Mouse (Mus musculus) heart, postnatal 0 days (tissue): Measurements from ENCODE around the gene Casp8ap2. TPM values are rescaled to one million over a fixed set of nuclear protein-coding genes. Genes with fewer than 3 reads are reported as not detected.

ENCODE experiments used
- ATAC-seq: fragments of 200-750 bp; cut with Nextera tagmentation; 2 replicates; pipeline ENCODE4 v1.8.0; 2017; ENCODE audit warnings: low read depth, moderate number of reproducible peaks, moderate library complexity; ENCODE audit not compliant: insufficient read depth
- DNase-seq: peaks from one replicate; pipeline ENCODE4 v3.0.0-alpha.2; 2016; ENCODE audit warnings: low spot score
- H3K27ac ChIP-seq: fragments of 300-500 bp; sonication (generic); 2 replicates; pipeline ENCODE4 v1.5.1; 2014; ENCODE audit warnings: low read depth, mild to moderate bottlenecking
- H3K27me3 ChIP-seq: fragments of 300-500 bp; sonication (generic); 2 replicates; pipeline ENCODE4 v1.6.1; 2014; ENCODE audit warnings: low read length, mixed read lengths; ENCODE audit not compliant: control insufficient read depth, insufficient read depth
- H3K36me3 ChIP-seq: fragments of 300-500 bp; sonication (generic); replicated peaks from 2 replicates; pipeline ENCODE4 v1.6.1; 2014; ENCODE audit warnings: low read length, mixed read lengths; ENCODE audit not compliant: control insufficient read depth, insufficient read depth
- H3K4me1 ChIP-seq: fragments of 300-500 bp; sonication (generic); 2 replicates; pipeline ENCODE4 v1.6.1; 2014; ENCODE audit warnings: antibody characterized with exemption; ENCODE audit not compliant: control insufficient read depth, insufficient read depth
- H3K4me2 ChIP-seq: fragments of 300-500 bp; sonication (generic); 2 replicates; pipeline ENCODE4 v1.6.1; 2014; ENCODE audit warnings: low read depth, mild to moderate bottlenecking, low read length, moderate library complexity
- H3K4me3 ChIP-seq: fragments of 300-500 bp; sonication (generic); 2 replicates; pipeline ENCODE4 v1.5.1; 2014; ENCODE audit warnings: low read depth, low read length
- H3K9ac ChIP-seq: fragments of 300-500 bp; sonication (generic); replicated peaks from 2 replicates; pipeline ENCODE4 v1.6.1; 2014; ENCODE audit warnings: low read depth, low read length, mixed read lengths
- H3K9me3 ChIP-seq: fragments of 300-500 bp; sonication (generic); replicated peaks from 2 replicates; pipeline ENCODE4 v1.6.1; 2016; ENCODE audit warnings: low read length; ENCODE audit not compliant: control insufficient read depth
- CTCF ChIP-seq: IDR thresholded peaks from 2 replicates; pipeline ENCODE4 v1.5.1; 2016; ENCODE audit warnings: antibody characterized with exemption, control low read depth, low read depth
- EP300 ChIP-seq: IDR thresholded peaks from 2 replicates; pipeline ENCODE4 v1.6.1; 2016; ENCODE audit warnings: antibody characterized with exemption, low read depth
- WGBS: fragments of 180-500 bp; shearing (Covaris S2); extraction: QIAGEN DNeasy Blood & Tissue Kit; methylation state at CpG from one replicate; pipeline ENCODE4 v1.1.7; 2014; 5-methylcytosine and 5-hydroxymethylcytosine counted together
- polyA plus RNA-seq: library from polyadenylated mRNA; unstranded; fragments of >200 nt; fragmentation: Nextera tagmentation; extraction: Ambion mirVana; gene quantifications from 2 replicates; pipeline ENCODE4 v1.2.1, GENCODE M21; 2015
- total RNA-seq: library from RNA; depleted of rRNA; stranded (reverse); fragments of >200 nt; gene quantifications from 2 replicates; pipeline ENCODE4 v1.2.3, GENCODE M21; 2014; ENCODE audit warnings: low replicate concordance

The Casp8ap2 gene
- total and polyA plus RNA-seq, 2 experiments from 2014 or later: 3.0 to 17.0 TPM

- peaks cover 33% of the 10 kb centered on the region for H3K36me3 ChIP-seq
- 71% methylated on average over 5 of the region's 5 CpGs for WGBS
- H3K4me2 ChIP-seq: no peak overlapping the region
- no peak overlapping the region for H3K27ac ChIP-seq
- ATAC-seq: no peak
- H3K4me1 ChIP-seq: peaks cover 4% of the 10 kb centered on the region; the same call in 1 of the 2 replicates
- no peaks in the 10 kb centered on the region for H3K27me3 ChIP-seq
- TF ChIP-seq EP300 (no peak), CTCF (no peak)
- no peaks in the 10 kb centered on the region for H3K9me3 ChIP-seq
- no peak overlapping the region for H3K4me3 ChIP-seq
- no peak for DNase-seq
- no peak overlapping the region for H3K9ac ChIP-seq
These were observed 36.4 kb downstream of the Casp8ap2 start for GRCm38 (mm10) chr4:32651669-32652068.

GRCm38 (mm10) chr4:32656146-32656904, 41.1 kb downstream of the Casp8ap2 start:
- TF ChIP-seq CTCF (no peak), EP300 (no peak)
- peak overlapping the region; percentile 100 for H3K4me3 ChIP-seq
- no peaks in the 10 kb centered on the region for H3K9me3 ChIP-seq
- ATAC-seq (no peak), DNase-seq (no peak)
- H3K4me1 ChIP-seq: peaks cover 11% of the 10 kb centered on the region
- H3K36me3 ChIP-seq: peaks cover 10% of the 10 kb centered on the region; the same call in 1 of the 2 replicates
- H3K27me3 ChIP-seq: no peaks in the 10 kb centered on the region
- 56% methylated on average over 11 of the region's 11 CpGs for WGBS
- peak overlapping the region; percentile 89 for H3K27ac ChIP-seq
- H3K9ac ChIP-seq: peak overlapping the region; percentile 79
- peak overlapping the region; percentile 90 for H3K4me2 ChIP-seq

- peak; percentile 94 for ATAC-seq
- no peaks in the 10 kb centered on the region for H3K27me3 ChIP-seq
- H3K4me3 ChIP-seq: peak within 1 kb of the TSS; percentile 100
- H3K4me2 ChIP-seq: peak within 1 kb of the TSS; percentile 90
- peaks cover 11% of the 10 kb centered on the region for H3K4me1 ChIP-seq
- H3K36me3 ChIP-seq: peaks cover 10% of the 10 kb centered on the region; the same call in 1 of the 2 replicates
- DNase-seq: peak; percentile 93
- TF ChIP-seq EP300 (no peak; the same call in 1 of the 2 replicates), CTCF (no peak)
- peak within 1 kb of the TSS; percentile 89 for H3K27ac ChIP-seq
- H3K9ac ChIP-seq: peak within 1 kb of the TSS; percentile 79
- WGBS: under 1% methylated on average over 68 of the region's 68 CpGs
- H3K9me3 ChIP-seq: no peaks in the 10 kb centered on the region
These were observed 41.8 kb downstream of the Casp8ap2 start, which contains the start of gene Mdn1 for GRCm38 (mm10) chr4:32656918-32657662. Mdn1 (plus strand) TSS chr4:32657119.

GRCm38 (mm10) chr4:32665843-32666242, 50.6 kb downstream of the Casp8ap2 start:
- Histone ChIP-seq H3K9me3 (no peaks in the 10 kb centered on the region), H3K27ac (no peak overlapping the region), H3K27me3 (no peaks in the 10 kb centered on the region), H3K36me3 (peaks cover 53% of the 10 kb centered on the region), H3K4me3 (no peak overlapping the region), H3K9ac (no peak overlapping the region), H3K4me2 (no peak overlapping the region), H3K4me1 (no peaks in the 10 kb centered on the region)
- WGBS: 76% methylated on average over 4 of the region's 4 CpGs
- TF ChIP-seq EP300 (no peak), CTCF (no peak)
- no peak for DNase-seq
- ATAC-seq: no peak

- Histone ChIP-seq H3K4me3 (no peak overlapping the region), H3K9ac (no peak overlapping the region), H3K36me3 (peaks cover 62% of the 10 kb centered on the region), H3K27ac (no peak overlapping the region), H3K4me2 (no peak overlapping the region), H3K4me1 (no peaks in the 10 kb centered on the region), H3K9me3 (no peaks in the 10 kb centered on the region), H3K27me3 (no peaks in the 10 kb centered on the region)
- TF ChIP-seq EP300 (no peak), CTCF (no peak)
- 88% methylated on average over 1 of the region's 1 CpGs for WGBS
- ATAC-seq (no peak), DNase-seq (no peak)
These were observed 53.0 kb downstream of the Casp8ap2 start for GRCm38 (mm10) chr4:32668291-32668690.
